In the genomic region with DNA sequence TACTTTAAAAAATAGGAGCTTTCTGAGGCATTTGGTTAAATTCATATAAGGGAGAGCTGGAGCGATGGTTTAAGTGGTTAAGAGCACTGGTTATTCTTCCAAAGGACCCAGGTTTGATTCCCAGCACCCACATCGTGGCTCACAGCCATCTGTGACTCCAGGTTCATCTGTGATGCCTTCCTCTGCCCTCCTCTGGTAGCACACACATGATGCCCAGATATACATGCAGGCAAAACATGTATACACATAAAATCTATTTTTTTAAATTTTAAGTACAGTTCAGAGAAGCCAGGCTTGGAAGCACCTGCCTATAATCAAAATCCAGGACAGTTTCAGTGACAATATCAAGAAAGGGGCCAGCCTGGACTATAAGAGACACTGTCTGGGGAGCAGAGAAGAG, we compare ENCODE assay signal across 31 mouse cellular contexts.
"Had no signal": no experiment of that assay in that cellular context is flagged by ENCODE, and none has a peak within 500 bp of the region (broad histone marks: within the 10 kb centered on the region; RNA-seq: fewer than 3 reads in every experiment).

No protein-coding gene starts in this region.

- H3K4me1 ChIP-seq: limb, embryonic 10.5 days; limb, embryonic 12.5 days; limb, embryonic 13.5 days; limb, embryonic 15.5 days; liver, embryonic 12.5 days; liver, embryonic 13.5 days; liver, embryonic 15.5 days; lung, embryonic 15.5 days; midbrain, embryonic 10.5 days; midbrain, embryonic 12.5 days; midbrain, embryonic 13.5 days; midbrain, embryonic 15.5 days; neural tube, embryonic 12.5 days had no signal

- H3K4me2 ChIP-seq: limb, embryonic 12.5 days; limb, embryonic 13.5 days; limb, embryonic 15.5 days; liver, embryonic 11.5 days; liver, embryonic 12.5 days; liver, embryonic 13.5 days; liver, embryonic 15.5 days; lung, embryonic 14.5 days; lung, embryonic 15.5 days; midbrain, embryonic 12.5 days; midbrain, embryonic 13.5 days; midbrain, embryonic 15.5 days; neural tube, embryonic 12.5 days had no signal

- ATAC-seq: liver, embryonic 12.5 days; lung, postnatal 0 days had no signal

- H3K9ac ChIP-seq: limb, embryonic 12.5 days; limb, embryonic 13.5 days; limb, embryonic 15.5 days; liver, embryonic 12.5 days; liver, embryonic 13.5 days; liver, embryonic 14.5 days; liver, embryonic 15.5 days; liver, postnatal 0 days; lung, embryonic 14.5 days; lung, embryonic 15.5 days; midbrain, embryonic 12.5 days; midbrain, embryonic 13.5 days; midbrain, embryonic 15.5 days; neural tube, embryonic 12.5 days had no signal

- H3K27ac ChIP-seq: left cerebral cortex, adult 2 months; limb, embryonic 10.5 days; limb, embryonic 12.5 days; limb, embryonic 13.5 days; limb, embryonic 15.5 days; liver, embryonic 12.5 days; liver, embryonic 13.5 days; liver, embryonic 14.5 days; liver, embryonic 15.5 days; lung, embryonic 15.5 days; macrophage; midbrain, embryonic 10.5 days; midbrain, embryonic 12.5 days; midbrain, embryonic 13.5 days; midbrain, embryonic 15.5 days; neural tube, embryonic 12.5 days had no signal

- H3K4me3 ChIP-seq: left cerebral cortex, adult 2 months; limb, embryonic 10.5 days; limb, embryonic 12.5 days; limb, embryonic 13.5 days; limb, embryonic 15.5 days; liver, embryonic 12.5 days; liver, embryonic 13.5 days; liver, embryonic 15.5 days; lung, embryonic 15.5 days; megakaryocyte, embryonic 14.5 days; midbrain, embryonic 10.5 days; midbrain, embryonic 12.5 days; midbrain, embryonic 13.5 days; midbrain, embryonic 15.5 days; myocyte; neural tube, embryonic 12.5 days had no signal

- H3K27me3 ChIP-seq: limb, embryonic 12.5 days; limb, embryonic 13.5 days; limb, embryonic 15.5 days; liver, embryonic 12.5 days; liver, embryonic 13.5 days; liver, embryonic 15.5 days; lung, embryonic 15.5 days; megakaryocyte, embryonic 14.5 days; midbrain, embryonic 12.5 days; midbrain, embryonic 13.5 days; midbrain, embryonic 15.5 days; neural tube, embryonic 12.5 days had no signal

- DNase-seq: left cerebral cortex, postnatal 4 days; liver; liver, embryonic 13.5 days; liver, postnatal 0 days; lung, adult 18-20 months; lung, adult 2 months; lung, embryonic 14.5 days; lung, postnatal 10 days; lung, postnatal 14 days; lung, postnatal 36 days; lung, postnatal 4 days; midbrain, embryonic 14.5 days had no signal

- H3K9me3 ChIP-seq: limb, embryonic 10.5 days; limb, embryonic 12.5 days; limb, embryonic 13.5 days; limb, embryonic 15.5 days; liver, embryonic 12.5 days; liver, embryonic 13.5 days; liver, embryonic 15.5 days; lung, embryonic 15.5 days; megakaryocyte, embryonic 14.5 days; midbrain, embryonic 10.5 days; midbrain, embryonic 12.5 days; midbrain, embryonic 13.5 days; midbrain, embryonic 15.5 days; neural tube, embryonic 12.5 days had no signal
